Mouse (Mus musculus) gastrocnemius, postnatal 14 days (tissue): Measurements from ENCODE around the gene Trim37. TPM values are rescaled to one million over a fixed set of nuclear protein-coding genes. Genes with fewer than 3 reads are reported as not detected.
"Not testable (repeated sequence)": the region's sequence is repeated elsewhere in the genome, so short reads cannot be mapped to it uniquely, and the experiment has no call there.

Experiments used
- DNase-seq: peaks from one replicate; pipeline ENCODE4 v3.0.0; 2021; ENCODE audit warnings: mixed read lengths
- intact Hi-C: fragments of 180-260 bp; cut with DNase I; formaldehyde crosslinking; loops from one replicate; pipeline ENCODE4 v1.15.1; 2025; ENCODE audit warnings: low total_unique reads
- microRNA-seq, 2 experiments: library from miRNA; unstranded; fragments of <30 nt; microRNA quantifications; one replicate each; pipeline ENCODE4 v1.2.0; 2021
- total RNA-seq, 2 experiments: library from RNA; stranded (reverse); gene quantifications; 2 replicates each; pipeline ENCODE4 v1.2.3; 2021

Gene Trim37
- total RNA-seq, 2 experiments from 2014 or later, result 3.5 to 5.1 TPM

- intact Hi-C loops, result not testable (repeated sequence)
These were observed 134.8 kb downstream of the Trim37 start for GRCm38 (mm10) chr11:87261705-87262104.

GRCm38 (mm10) chr11:87263946-87264345 lies 137.1 kb downstream of the Trim37 start:
- intact Hi-C loops, result no loop called here

More at GRCm38 (mm10) chr11:87261705-87262104, 134.8 kb downstream of the Trim37 start:
- not testable (repeated sequence) for DNase-seq

GRCm38 (mm10) chr11:87266246-87266645 lies 139.4 kb downstream of the Trim37 start:
- intact Hi-C loops, result no loop called here
- no peak for DNase-seq

More at GRCm38 (mm10) chr11:87263946-87264345, 137.1 kb downstream of the Trim37 start:
- DNase-seq, result no peak

- no peak for DNase-seq
- intact Hi-C loops, result no loop called here
These were observed 141.9 kb downstream of the Trim37 start for GRCm38 (mm10) chr11:87268803-87269202.

Small RNAs within 50 kb of the gene (microRNA-seq; reads per million reads assigned to microRNA genes)
- gene Mir301, result 83.2 to 856 reads per million in 2 experiments

Other genes starting within 250 kb of the Trim37 start
- 1 to 10 TPM; 6.7 to 9.7 TPM for gene Ypel2, start 133.4 kb upstream of the Trim37 start, total RNA-seq
- gene Gdpd1, start 53.0 kb upstream of the Trim37 start, total RNA-seq, result 1 to 10 TPM; 2.5 to 3.0 TPM
- gene Smg8, start 40.3 kb upstream of the Trim37 start, total RNA-seq, result 1 to 10 TPM; 7.9 to 8.2 TPM
- gene Prr11, start 18.4 kb upstream of the Trim37 start, total RNA-seq, result 1 to 10 TPM; 1.6 TPM
- 1 to 10 TPM; 4.2 to 4.6 TPM for gene Ska2, start 17.8 kb upstream of the Trim37 start, total RNA-seq
- gene Ppm1e, start 231.9 kb downstream of the Trim37 start, total RNA-seq, result under 1 TPM; 0.75 to 0.76 TPM